Mouse (Mus musculus): Measurements from ENCODE around the gene 4930522H14Rik.

Gene 4930522H14Rik

GRCm38 (mm10) chr4:109531111-109531510, at the start of gene 4930522H14Rik:
Gene 4930522H14Rik (minus strand): TSS chr4:109531297.
- no peak for DNase-seq (ENCODE audit: low spot score in 2 of 2)

- no peak for DNase-seq (ENCODE audit: low spot score in 2 of 2)
These were observed 47.3 kb upstream of the 4930522H14Rik start for GRCm38 (mm10) chr4:109578356-109578755.

GRCm38 (mm10) chr4:109576933-109577332, 45.8 kb upstream of the 4930522H14Rik start:
- no peak for DNase-seq (ENCODE audit: low spot score in 2 of 2)

- DNase-seq (ENCODE audit: low spot score in 2 of 2): no peak
These were observed 43.7 kb upstream of the 4930522H14Rik start for GRCm38 (mm10) chr4:109574845-109575244.

GRCm38 (mm10) chr4:109574331-109574730, 43.2 kb upstream of the 4930522H14Rik start:
- no peak for DNase-seq (ENCODE audit: low spot score in 2 of 2)

- DNase-seq (ENCODE audit: low spot score in 2 of 2): no peak
These were observed 41.5 kb upstream of the 4930522H14Rik start for GRCm38 (mm10) chr4:109572632-109573031.

GRCm38 (mm10) chr4:109569421-109569820, 38.3 kb upstream of the 4930522H14Rik start:
- DNase-seq (ENCODE audit: low spot score in 2 of 2): no peak

GRCm38 (mm10) chr4:109568959-109569358, 37.9 kb upstream of the 4930522H14Rik start:
- no peak for DNase-seq (ENCODE audit: low spot score in 2 of 2)

- DNase-seq (ENCODE audit: low spot score in 2 of 2): no peak
These were observed 33.6 kb upstream of the 4930522H14Rik start for GRCm38 (mm10) chr4:109564711-109565110.

- DNase-seq (ENCODE audit: low spot score in 2 of 2): no peak
These were observed 19.4 kb upstream of the 4930522H14Rik start for GRCm38 (mm10) chr4:109550338-109551150.

- DNase-seq (ENCODE audit: low spot score in 2 of 2): no peak
These were observed 16.2 kb upstream of the 4930522H14Rik start for GRCm38 (mm10) chr4:109547306-109547705.

- no peak for DNase-seq (ENCODE audit: low spot score in 2 of 2)
These were observed 15.4 kb upstream of the 4930522H14Rik start for GRCm38 (mm10) chr4:109546538-109546937.

GRCm38 (mm10) chr4:109530245-109530816, 766 bp downstream of the 4930522H14Rik start:
- DNase-seq (ENCODE audit: low spot score in 2 of 2): no peak

- peak; percentile 7 to 30 for DNase-seq (ENCODE audit: low spot score in 2 of 2)
These were observed 26.2 kb downstream of the 4930522H14Rik start for GRCm38 (mm10) chr4:109504885-109505284.

- DNase-seq (ENCODE audit: low spot score in 2 of 2): no peak
These were observed 32.6 kb downstream of the 4930522H14Rik start for GRCm38 (mm10) chr4:109498476-109498875.

- no peak for DNase-seq (ENCODE audit: low spot score in 2 of 2)
These were observed 37.5 kb downstream of the 4930522H14Rik start for GRCm38 (mm10) chr4:109493581-109493980.

GRCm38 (mm10) chr4:109488812-109489211, 42.3 kb downstream of the 4930522H14Rik start:
- no peak for DNase-seq (ENCODE audit: low spot score in 2 of 2)

GRCm38 (mm10) chr4:109484621-109485020, 46.5 kb downstream of the 4930522H14Rik start, which contains the start of gene Rnf11:
Gene Rnf11 (minus strand): TSS chr4:109484728.
- no peak for DNase-seq (ENCODE audit: low spot score in 2 of 2)

- DNase-seq (ENCODE audit: low spot score in 2 of 2): no peak
These were observed 48.4 kb downstream of the 4930522H14Rik start for GRCm38 (mm10) chr4:109482701-109483100.

GRCm38 (mm10) chr4:109481424-109481823, 49.7 kb downstream of the 4930522H14Rik start:
- no peak for DNase-seq (ENCODE audit: low spot score in 2 of 2)

- no peak for DNase-seq (ENCODE audit: low spot score in 2 of 2)
These were observed 53.6 kb downstream of the 4930522H14Rik start for GRCm38 (mm10) chr4:109477454-109477853.

GRCm38 (mm10) chr4:109476554-109477014, 54.5 kb downstream of the 4930522H14Rik start:
- DNase-seq (ENCODE audit: low spot score in 2 of 2): peak; percentile 86 to 89
